Mouse (Mus musculus): Measurements from ENCODE around the gene Lpp.

DNA sequence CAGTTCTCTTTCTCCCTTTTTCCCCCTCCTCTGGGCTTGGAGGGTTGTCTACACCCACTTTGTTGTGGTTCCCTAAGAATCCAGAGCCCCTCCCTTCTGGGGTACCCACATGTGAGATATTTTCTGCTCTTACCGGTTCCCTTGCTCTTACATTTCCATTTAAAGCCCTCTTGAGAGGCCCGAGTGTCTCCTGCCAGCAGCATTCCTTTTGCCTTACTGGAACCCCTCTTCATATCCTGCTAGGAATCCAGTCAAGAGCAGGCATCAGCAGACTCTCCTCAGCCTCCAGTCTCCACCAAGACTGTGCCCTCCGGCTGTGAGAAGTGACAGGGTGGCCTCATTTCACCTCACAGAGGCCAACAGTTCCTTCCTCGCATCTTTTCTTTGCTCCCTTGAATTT, 24.7 kb downstream of the Lpp start:
- TF ChIP-seq CTCF (IDR thresholded peaks at IDR 0.05; ENCODE audit: insufficient read depth, low read depth, low read length) (no peak), POLR2A (IDR thresholded peaks at IDR 0.05; ENCODE audit: insufficient read depth, low read depth, low read length) (no peak)
